Mouse (Mus musculus) urinary bladder, postnatal 14 days (tissue): ENCODE data around the gene Gucd1.
A peak's percentile ranks its signal among the peaks of the same experiment; 100 is the strongest.
"Not testable (repeated sequence)": the region's sequence is repeated elsewhere in the genome, so short reads cannot be mapped to it uniquely, and the experiment has no call there.

Source experiments
- DNase-seq: peaks from one replicate; pipeline ENCODE4 v3.0.0; 2021; ENCODE audit warnings: low spot score

The Gucd1 gene

GRCm38 (mm10) chr10:75503692-75504091 is 14.1 kb downstream of the Gucd1 start:
- no peak for DNase-seq

GRCm38 (mm10) chr10:75501641-75502040 is 16.1 kb downstream of the Gucd1 start:
- no peak for DNase-seq

- no peak for DNase-seq
Observed at GRCm38 (mm10) chr10:75500345-75500744, 17.4 kb downstream of the Gucd1 start.

DNA sequence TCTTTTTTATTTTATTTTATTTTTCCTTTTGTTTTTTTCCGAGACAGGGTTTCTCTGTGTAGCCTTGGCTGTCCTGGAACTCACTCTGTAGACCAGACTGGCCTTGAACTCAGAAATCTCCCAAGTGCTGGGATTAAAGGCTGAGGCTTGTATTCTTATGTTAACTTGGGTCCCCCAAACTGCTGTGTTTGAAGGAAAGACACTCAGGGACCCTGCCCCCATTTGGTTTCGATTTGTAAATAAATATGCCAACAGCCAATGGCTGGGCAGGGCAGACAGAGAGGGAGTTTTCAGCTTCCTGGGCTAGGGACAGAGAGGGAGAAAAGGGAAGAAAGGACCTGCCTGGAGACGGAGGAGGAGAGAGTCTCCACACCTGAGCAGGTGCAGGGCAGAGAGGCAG is 18.0 kb downstream of the Gucd1 start:
- no peak for DNase-seq

DNA sequence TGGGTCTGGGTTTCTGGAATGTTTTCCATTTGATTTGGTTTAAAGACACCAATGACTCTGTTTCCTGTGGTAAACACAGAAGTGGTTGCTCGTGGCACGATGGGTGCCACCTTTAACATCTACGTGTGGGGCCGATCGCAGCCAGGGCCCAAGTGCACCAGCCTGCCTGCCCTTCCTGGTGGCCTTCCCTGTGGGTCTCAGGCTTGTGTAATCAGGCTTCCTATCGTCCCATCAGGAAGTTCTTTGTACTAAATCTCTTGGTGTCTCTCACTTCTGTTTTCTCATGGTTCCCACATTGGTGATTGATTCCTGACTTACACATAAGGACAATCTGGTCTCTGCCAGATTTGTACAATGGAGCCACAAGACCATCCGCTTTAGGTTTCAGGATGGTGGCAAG is 18.6 kb downstream of the Gucd1 start:
- DNase-seq: not testable (repeated sequence)

DNA sequence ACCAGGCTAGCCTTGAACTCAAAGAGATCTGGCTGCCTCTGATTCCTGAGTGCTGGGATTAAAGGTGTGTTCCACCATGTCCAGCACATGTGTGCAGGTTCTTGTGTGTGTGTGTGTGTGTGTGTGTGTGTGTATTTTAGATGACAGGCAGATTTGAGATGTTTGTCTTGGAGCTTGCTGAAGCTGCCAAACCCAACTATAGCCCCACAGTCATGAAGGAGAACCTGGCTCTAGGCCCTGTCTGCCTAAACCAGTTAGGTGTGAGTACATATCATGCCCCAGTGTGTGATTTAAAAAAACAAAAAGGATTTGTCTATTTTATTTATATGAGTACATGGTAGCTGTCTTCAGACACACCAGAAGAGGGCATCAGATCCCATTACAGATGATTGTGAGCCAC is 21.9 kb downstream of the Gucd1 start:
- peak; percentile 35 for DNase-seq

- DNase-seq: no peak
Observed at GRCm38 (mm10) chr10:75495304-75495703, 22.5 kb downstream of the Gucd1 start.

GRCm38 (mm10) chr10:75491936-75492262 is 25.9 kb downstream of the Gucd1 start:
- no peak for DNase-seq

- no peak for DNase-seq
Observed at GRCm38 (mm10) chr10:75491234-75491935, 26.4 kb downstream of the Gucd1 start.

DNA sequence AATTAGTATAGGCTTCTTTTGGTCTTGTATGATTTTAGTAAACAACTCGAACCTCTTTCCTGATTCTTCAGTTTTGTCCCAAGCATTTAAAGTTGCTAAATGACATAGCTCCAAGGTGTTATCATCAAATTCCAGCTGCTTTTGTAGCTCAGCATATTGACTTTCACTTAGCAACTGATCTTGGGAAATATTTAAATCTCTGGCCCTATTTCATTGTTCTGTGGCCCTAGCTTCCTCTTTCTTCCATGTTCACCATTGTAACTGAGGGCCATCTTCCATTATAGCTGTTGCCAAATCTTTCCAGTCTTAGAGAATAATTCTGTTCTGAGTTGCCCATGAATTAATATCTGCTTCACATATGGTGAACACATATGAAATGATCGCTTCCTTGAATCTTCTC is 27.0 kb downstream of the Gucd1 start:
- no peak for DNase-seq

GRCm38 (mm10) chr10:75489522-75489921 is 28.2 kb downstream of the Gucd1 start:
- no peak for DNase-seq

GRCm38 (mm10) chr10:75487131-75487530 is 30.6 kb downstream of the Gucd1 start:
- DNase-seq: no peak

DNA sequence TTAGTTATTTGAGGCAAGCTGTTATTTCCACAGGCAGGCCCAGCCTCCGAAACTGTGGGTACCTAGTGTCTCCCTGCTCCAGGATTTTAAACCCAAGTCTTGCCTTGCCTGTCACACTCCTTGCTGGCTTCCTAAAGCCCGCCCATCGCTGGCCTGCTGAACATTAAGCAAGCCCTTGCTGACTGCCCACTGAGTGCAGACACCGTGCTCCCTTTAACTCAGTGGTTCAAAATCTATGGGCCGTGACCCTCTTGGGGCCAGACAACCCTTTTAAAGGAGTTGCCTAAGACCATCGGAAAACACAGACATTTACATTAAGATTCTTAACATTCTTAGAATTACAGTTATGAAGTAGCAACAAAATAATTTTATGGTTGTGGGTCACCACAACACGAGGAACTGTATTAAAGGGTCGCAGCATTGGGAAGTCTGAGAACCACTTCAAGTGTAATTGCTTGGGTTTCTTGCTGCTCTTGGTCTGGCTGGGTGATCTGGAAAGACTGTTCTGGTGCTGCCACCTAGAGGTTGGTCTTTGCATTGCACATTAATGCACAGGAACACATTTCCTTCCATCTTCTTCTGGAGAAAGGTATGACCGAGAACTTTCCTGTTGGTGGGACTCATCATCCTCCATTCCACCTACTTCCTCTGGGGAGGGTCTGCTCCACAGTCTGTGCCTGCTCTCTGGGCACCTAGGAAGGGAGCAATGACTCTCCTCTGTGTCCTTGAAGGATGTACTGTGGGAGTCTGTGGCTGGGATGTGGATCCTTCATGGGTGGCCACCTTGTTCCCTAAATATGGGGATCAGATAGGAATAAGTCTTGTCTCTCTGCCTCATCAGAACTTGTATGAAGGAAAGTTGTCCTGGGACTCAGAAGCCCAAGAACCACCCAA is 31.4 kb downstream of the Gucd1 start:
- DNase-seq: peak; percentile 82

- DNase-seq: no peak
Observed at GRCm38 (mm10) chr10:75484767-75485166, 33.0 kb downstream of the Gucd1 start.

- no peak for DNase-seq
Observed at GRCm38 (mm10) chr10:75484066-75484465, 33.7 kb downstream of the Gucd1 start.

DNA sequence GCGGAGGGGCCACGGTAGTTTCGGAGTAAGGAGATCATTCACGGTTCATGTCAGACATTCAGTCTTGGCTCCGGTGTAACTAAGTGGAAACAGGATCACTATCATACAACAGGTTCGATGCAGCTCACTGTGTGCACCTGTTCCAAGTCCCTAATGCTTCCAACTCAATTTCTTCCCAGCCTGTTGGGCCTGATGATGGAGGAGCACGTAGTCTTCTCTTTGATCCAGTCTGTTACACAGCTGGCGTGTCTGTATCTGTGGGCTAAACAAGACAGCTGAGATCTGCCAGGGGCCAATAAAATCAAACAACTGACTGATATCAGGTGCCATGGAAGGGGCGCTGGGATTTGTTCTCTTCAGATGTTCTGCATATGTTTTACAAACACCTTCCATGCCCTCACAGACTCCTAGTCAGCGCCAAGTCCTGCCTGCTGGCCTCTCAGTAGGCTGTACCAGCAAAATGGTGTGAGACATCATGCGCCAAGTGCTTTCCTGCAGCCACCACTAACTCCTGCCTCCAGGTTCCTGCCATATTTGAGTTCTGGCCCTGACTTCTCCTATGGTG is 34.8 kb downstream of the Gucd1 start:
- DNase-seq: no peak

GRCm38 (mm10) chr10:75482271-75482670 is 35.5 kb downstream of the Gucd1 start:
- no peak for DNase-seq

DNA sequence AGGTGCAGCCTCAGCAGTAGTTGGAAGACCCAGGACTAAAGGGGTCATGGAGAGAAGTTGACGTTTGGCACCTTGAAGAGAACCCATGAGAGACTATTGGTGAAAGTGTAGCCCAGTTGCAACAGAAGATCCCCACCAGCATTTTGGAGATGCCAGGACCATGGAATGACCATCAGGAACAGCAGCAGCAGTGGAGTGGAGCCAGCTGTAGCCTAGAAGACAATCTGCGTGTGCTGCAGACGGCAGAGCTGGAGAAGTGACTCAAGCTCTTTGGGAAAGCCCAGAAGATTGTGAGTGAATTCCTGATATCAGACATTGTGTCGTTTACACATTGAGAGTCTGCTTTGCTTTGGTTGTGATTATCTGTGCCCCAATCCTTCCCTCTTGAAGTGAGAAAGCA is 36.1 kb downstream of the Gucd1 start:
- no peak for DNase-seq

DNA sequence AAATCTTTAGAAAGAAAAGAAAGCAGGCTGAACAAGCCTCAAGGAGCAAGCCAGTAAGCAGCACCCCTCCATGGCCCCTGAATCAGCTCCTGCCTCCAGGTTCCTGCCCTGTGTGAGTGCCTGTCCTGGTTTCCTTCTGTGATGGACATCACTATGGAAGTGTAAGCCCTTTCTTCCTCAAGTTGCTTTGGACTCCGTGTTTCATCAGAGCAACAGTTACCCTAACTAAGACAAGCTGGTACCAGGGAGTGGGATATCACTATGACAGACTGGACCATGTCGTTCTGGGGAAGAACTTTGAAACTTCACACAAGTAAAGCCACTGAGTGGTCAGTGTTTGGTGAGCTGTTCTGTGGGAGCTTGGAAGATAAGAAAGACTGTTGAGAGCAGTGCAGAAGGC is 37.8 kb downstream of the Gucd1 start:
- DNase-seq: no peak

GRCm38 (mm10) chr10:75477034-75477433 is 40.7 kb downstream of the Gucd1 start:
- DNase-seq: no peak

DNA sequence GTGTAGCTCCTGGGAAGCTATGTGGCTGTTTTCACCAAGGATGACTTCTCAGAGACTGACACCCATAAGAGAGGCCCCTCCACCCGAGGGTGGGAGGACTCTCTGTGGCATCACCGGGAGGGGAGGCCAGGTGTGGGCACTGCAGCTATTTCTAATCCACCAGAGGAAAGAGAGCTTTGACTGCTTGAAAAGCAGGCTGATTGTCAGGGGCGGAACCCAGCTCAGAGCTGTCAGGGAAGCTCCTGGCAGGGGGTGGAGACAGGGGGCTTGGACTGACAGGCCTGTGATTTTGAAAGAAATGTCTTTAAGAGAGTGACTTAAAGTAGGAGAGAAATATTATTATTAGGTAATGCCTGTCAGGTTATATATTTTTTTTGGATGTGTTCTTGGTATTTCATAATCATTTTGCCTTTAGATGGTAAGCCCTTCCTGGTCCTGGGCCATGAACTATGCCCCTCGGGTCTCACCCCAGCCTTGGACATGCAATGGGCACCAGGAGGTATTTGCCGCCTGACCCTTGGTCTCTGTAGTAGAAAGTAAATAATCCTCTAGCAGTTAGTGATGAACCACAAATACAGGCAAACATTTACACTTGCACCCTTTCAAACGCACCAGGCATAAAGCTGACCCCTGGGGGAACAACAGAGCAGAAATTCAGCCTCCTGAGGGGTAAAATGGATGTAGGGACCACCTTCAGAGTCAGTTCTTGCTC is 42.5 kb downstream of the Gucd1 start:
- not testable (repeated sequence) for DNase-seq

DNA sequence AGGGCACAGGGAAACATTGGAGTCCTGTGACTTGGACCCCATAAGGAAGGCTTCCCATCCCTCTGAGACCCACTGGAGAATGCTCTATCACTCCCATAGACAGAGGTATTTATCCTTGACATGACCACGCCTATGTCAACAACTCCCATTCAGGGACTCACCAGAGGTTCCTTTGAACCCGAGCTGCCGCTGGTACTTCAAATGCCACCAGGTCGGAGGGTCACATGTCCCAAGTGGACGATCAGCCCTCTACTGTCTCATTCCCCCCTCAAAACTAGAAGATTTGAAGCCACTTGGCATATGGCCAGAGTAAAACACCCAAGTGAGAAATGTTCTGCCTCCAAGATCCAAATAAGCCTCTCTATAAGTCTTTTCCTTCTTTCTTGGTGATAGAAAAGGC is 43.2 kb downstream of the Gucd1 start:
- DNase-seq: no peak

DNA sequence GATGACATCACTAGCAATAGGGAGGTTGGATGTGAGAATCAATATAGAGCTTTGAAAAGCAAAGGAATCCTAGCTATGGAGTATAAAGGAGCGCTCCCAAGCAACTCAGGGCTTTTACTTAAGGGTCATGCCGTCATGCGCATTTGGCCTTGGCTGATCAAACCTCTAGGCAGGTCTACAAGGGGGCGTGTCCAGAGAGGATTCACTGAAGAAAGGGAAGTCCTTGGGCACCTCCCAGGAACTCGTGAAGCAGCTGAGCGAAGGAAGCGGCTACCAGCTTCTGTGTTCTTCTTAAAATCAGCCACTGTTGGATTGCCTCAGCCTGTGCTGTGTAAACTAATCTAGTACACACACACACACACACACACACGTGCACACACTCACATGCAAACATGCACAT is 44.4 kb downstream of the Gucd1 start:
- DNase-seq: no peak
